Mouse (Mus musculus) liver, embryonic 15.5 days (tissue): Measurements from ENCODE around the gene Pam. TPM values are rescaled to one million over a fixed set of nuclear protein-coding genes. Genes with fewer than 3 reads are reported as not detected.
"Not testable (repeated sequence)": the region's sequence is repeated elsewhere in the genome, so short reads cannot be mapped to it uniquely, and the experiment has no call there.

Source experiments
- ATAC-seq: fragments of 200-750 bp; cut with Nextera tagmentation; 2 replicates; pipeline ENCODE4 v1.8.0; 2017; ENCODE audit warnings: moderate number of reproducible peaks, mild to moderate bottlenecking, moderate library complexity; ENCODE audit not compliant: insufficient read depth
- H3K27ac ChIP-seq: fragments of 300-500 bp; sonication (generic); replicated peaks from 2 replicates; pipeline ENCODE4 v1.5.1; 2015; ENCODE audit warnings: mild to moderate bottlenecking, inconsistent platforms
- H3K27me3 ChIP-seq: fragments of 300-500 bp; sonication (generic); 2 replicates; pipeline ENCODE4 v1.6.1; 2015; ENCODE audit warnings: mild to moderate bottlenecking, inconsistent platforms
- H3K36me3 ChIP-seq: fragments of 300-500 bp; sonication (generic); replicated peaks from 2 replicates; pipeline ENCODE4 v1.6.1; 2015; ENCODE audit warnings: moderate library complexity, mild to moderate bottlenecking, inconsistent platforms
- H3K4me1 ChIP-seq: fragments of 300-500 bp; sonication (generic); replicated peaks from 2 replicates; pipeline ENCODE4 v1.6.1; 2015; ENCODE audit warnings: inconsistent platforms
- H3K4me2 ChIP-seq: fragments of 300-500 bp; sonication (generic); 2 replicates; pipeline ENCODE4 v1.6.1; 2015; ENCODE audit warnings: moderate library complexity, mild to moderate bottlenecking, inconsistent platforms
- H3K4me3 ChIP-seq: fragments of 300-500 bp; sonication (generic); replicated peaks from 2 replicates; pipeline ENCODE4 v1.5.1; 2015; ENCODE audit warnings: mild to moderate bottlenecking, inconsistent platforms
- H3K9ac ChIP-seq: fragments of 300-500 bp; sonication (generic); 2 replicates; pipeline ENCODE4 v1.6.1; 2015; ENCODE audit warnings: moderate library complexity, mild to moderate bottlenecking, inconsistent platforms
- H3K9me3 ChIP-seq: fragments of 300-500 bp; sonication (generic); replicated peaks from 2 replicates; pipeline ENCODE4 v1.6.1; 2016; ENCODE audit warnings: inconsistent platforms
- WGBS: fragments of 180-500 bp; shearing (Covaris S2); methylation state at CpG from one replicate; pipeline ENCODE4 v1.1.7; 2015; ENCODE audit warnings: mixed read lengths; ENCODE audit not compliant: insufficient replicate concordance; 5-methylcytosine and 5-hydroxymethylcytosine counted together
- polyA plus RNA-seq: library from polyadenylated mRNA; unstranded; fragments of >200 nt; fragmentation: Nextera tagmentation; extraction: Ambion mirVana; gene quantifications from 2 replicates; pipeline ENCODE4 v1.2.1, GENCODE M21; 2015

The Pam gene
- polyA plus RNA-seq, 1 experiment from 2014 or later = 7.5 TPM

- ATAC-seq = no peak
- H3K27ac ChIP-seq = no peak overlapping the region
Measured at GRCm38 (mm10) chr1:97773362-97773761, 322.1 kb downstream of the Pam start.

GRCm38 (mm10) chr1:97771727-97772126, 323.7 kb downstream of the Pam start:
- no peak overlapping the region for H3K27ac ChIP-seq
- H3K9me3 ChIP-seq = no peaks in the 10 kb centered on the region
- ATAC-seq = no peak
- H3K4me1 ChIP-seq = peaks cover 45% of the 10 kb centered on the region
- H3K27me3 ChIP-seq = no peaks in the 10 kb centered on the region
- WGBS = 83% methylated on average over 5 of the region's 5 CpGs
- no peak overlapping the region for H3K4me3 ChIP-seq
- peak overlapping the region; percentile 93 for H3K4me2 ChIP-seq
- H3K36me3 ChIP-seq = peaks cover 13% of the 10 kb centered on the region; the same call in 1 of the 2 replicates
- H3K9ac ChIP-seq = no peak overlapping the region

More at GRCm38 (mm10) chr1:97773362-97773761, 322.1 kb downstream of the Pam start:
- no peaks in the 10 kb centered on the region for H3K9me3 ChIP-seq
- H3K4me1 ChIP-seq = peaks cover 32% of the 10 kb centered on the region
- WGBS = 58% methylated on average over 6 of the region's 6 CpGs
- H3K27me3 ChIP-seq = no peaks in the 10 kb centered on the region
- H3K4me2 ChIP-seq = no peak overlapping the region
- H3K4me3 ChIP-seq = no peak overlapping the region
- H3K36me3 ChIP-seq = peaks cover 17% of the 10 kb centered on the region
- no peak overlapping the region for H3K9ac ChIP-seq

- Histone ChIP-seq H3K27me3 (no peaks in the 10 kb centered on the region), H3K4me2 (peak overlapping the region; percentile 93), H3K4me3 (peak overlapping the region; percentile 94), H3K4me1 (peaks cover 45% of the 10 kb centered on the region), H3K36me3 (peaks cover 8% of the 10 kb centered on the region; the same call in 1 of the 2 replicates), H3K9ac (no peak overlapping the region), H3K27ac (0 out of 2 replicates have a peak overlapping the region, but pooled peaks have one; percentile 11), H3K9me3 (no peaks in the 10 kb centered on the region)
- no peak for ATAC-seq
- 41% methylated on average over 7 of the region's 7 CpGs for WGBS
Measured at GRCm38 (mm10) chr1:97771118-97771517, 324.3 kb downstream of the Pam start.

- Histone ChIP-seq H3K4me1 (peaks cover 49% of the 10 kb centered on the region), H3K27me3 (no peaks in the 10 kb centered on the region), H3K4me3 (peak within 1 kb of the TSS; percentile 94), H3K36me3 (no peaks in the 10 kb centered on the region), H3K9me3 (no peaks in the 10 kb centered on the region), H3K9ac (peak within 1 kb of the TSS; percentile 80), H3K27ac (peak within 1 kb of the TSS; percentile 88), H3K4me2 (peak within 1 kb of the TSS; percentile 93)
- under 1% methylated on average over 66 of the region's 66 CpGs for WGBS
- ATAC-seq = peak; percentile 98
Measured at GRCm38 (mm10) chr1:97769904-97770753, 325.3 kb downstream of the Pam start, which contains the start of the genes Gin1 and Ppip5k2. Gene Gin1, plus strand, starts transcription at chr1:97770172. Gene Ppip5k2, minus strand, starts transcription at chr1:97770411.

- H3K4me3 ChIP-seq = peak overlapping the region; percentile 94
- peak overlapping the region; percentile 93 for H3K4me2 ChIP-seq
- H3K36me3 ChIP-seq = no peaks in the 10 kb centered on the region
- ATAC-seq = peak; percentile 33
- no peaks in the 10 kb centered on the region for H3K27me3 ChIP-seq
- WGBS = under 1% methylated on average over 40 of the region's 40 CpGs
- peaks cover 54% of the 10 kb centered on the region for H3K4me1 ChIP-seq
- H3K9me3 ChIP-seq = no peaks in the 10 kb centered on the region
- H3K27ac ChIP-seq = peak overlapping the region; percentile 88
- peak overlapping the region; percentile 80 for H3K9ac ChIP-seq
Measured at GRCm38 (mm10) chr1:97769294-97769903, 326.0 kb downstream of the Pam start.

- Histone ChIP-seq H3K4me3 (peak overlapping the region; percentile 94), H3K4me2 (peak overlapping the region; percentile 93), H3K4me1 (peaks cover 50% of the 10 kb centered on the region), H3K36me3 (no peaks in the 10 kb centered on the region), H3K9ac (peak overlapping the region; percentile 80), H3K27me3 (no peaks in the 10 kb centered on the region), H3K27ac (peak overlapping the region; percentile 88), H3K9me3 (no peaks in the 10 kb centered on the region)
- WGBS = 9% methylated on average over 7 of the region's 7 CpGs
- ATAC-seq = no peak
Measured at GRCm38 (mm10) chr1:97768906-97769293, 326.5 kb downstream of the Pam start.

- no peak overlapping the region for H3K27ac ChIP-seq
- ATAC-seq = no peak
- H3K27me3 ChIP-seq = no peaks in the 10 kb centered on the region
- peak overlapping the region; percentile 93 for H3K4me2 ChIP-seq
- H3K9me3 ChIP-seq = no peaks in the 10 kb centered on the region
- 62% methylated on average over 2 of the region's 2 CpGs for WGBS
- H3K36me3 ChIP-seq = no peaks in the 10 kb centered on the region
- H3K4me3 ChIP-seq = peak overlapping the region; percentile 94
- H3K9ac ChIP-seq = no peak overlapping the region
- peaks cover 45% of the 10 kb centered on the region for H3K4me1 ChIP-seq
Measured at GRCm38 (mm10) chr1:97768089-97768488, 327.4 kb downstream of the Pam start.

GRCm38 (mm10) chr1:97765712-97766111, 329.7 kb downstream of the Pam start:
- not testable (repeated sequence) for H3K4me3 ChIP-seq, H3K4me2 ChIP-seq, H3K27me3 ChIP-seq, H3K27ac ChIP-seq, H3K36me3 ChIP-seq, ATAC-seq, H3K9ac ChIP-seq, H3K9me3 ChIP-seq
- H3K4me1 ChIP-seq = peaks cover 27% of the 10 kb centered on the region
- WGBS = 73% methylated on average over 4 of the region's 4 CpGs

- WGBS = 76% methylated on average over 6 of the region's 6 CpGs
- H3K27ac ChIP-seq = no peak overlapping the region
- H3K9me3 ChIP-seq = no peaks in the 10 kb centered on the region
- no peak for ATAC-seq
- no peak overlapping the region for H3K9ac ChIP-seq
- H3K36me3 ChIP-seq = 0 out of 2 replicates have a peak, but pooled peaks cover 3% of the 10 kb centered on the region
- H3K4me3 ChIP-seq = no peak overlapping the region
- H3K4me1 ChIP-seq = peaks cover 9% of the 10 kb centered on the region; the same call in 1 of the 2 replicates
- H3K27me3 ChIP-seq = no peaks in the 10 kb centered on the region
- H3K4me2 ChIP-seq = no peak overlapping the region
Measured at GRCm38 (mm10) chr1:97761477-97761876, 334.0 kb downstream of the Pam start.

GRCm38 (mm10) chr1:97760598-97760997, 334.8 kb downstream of the Pam start:
- ATAC-seq = no peak
- Histone ChIP-seq H3K4me3 (no peak overlapping the region), H3K27me3 (no peaks in the 10 kb centered on the region), H3K27ac (no peak overlapping the region), H3K9ac (no peak overlapping the region), H3K4me1 (peaks cover 6% of the 10 kb centered on the region; the same call in 1 of the 2 replicates), H3K9me3 (no peaks in the 10 kb centered on the region), H3K36me3 (peaks cover 4% of the 10 kb centered on the region; the same call in 1 of the 2 replicates), H3K4me2 (no peak overlapping the region)
- WGBS = 68% methylated on average over 7 of the region's 7 CpGs

GRCm38 (mm10) chr1:97759841-97760240, 335.6 kb downstream of the Pam start:
- no peak for ATAC-seq
- no peaks in the 10 kb centered on the region for H3K9me3 ChIP-seq
- H3K4me3 ChIP-seq = no peak overlapping the region
- no peaks in the 10 kb centered on the region for H3K27me3 ChIP-seq
- H3K27ac ChIP-seq = no peak overlapping the region
- H3K9ac ChIP-seq = no peak overlapping the region
- H3K4me2 ChIP-seq = no peak overlapping the region
- H3K4me1 ChIP-seq = 0 out of 2 replicates have a peak, but pooled peaks cover 2% of the 10 kb centered on the region
- peaks cover 11% of the 10 kb centered on the region for H3K36me3 ChIP-seq
